Mouse (Mus musculus) embryonic facial prominence, embryonic 10.5 days (tissue): ENCODE results near the gene Ms4a5. TPM values are rescaled to one million over a fixed set of nuclear protein-coding genes. Genes with fewer than 3 reads are reported as not detected.
"Not testable (repeated sequence)": the region's sequence is repeated elsewhere in the genome, so short reads cannot be mapped to it uniquely, and the experiment has no call there.

Experiments used
- DNase-seq: peaks from one replicate; pipeline ENCODE4 v3.0.0-alpha.2; 2017; ENCODE audit warnings: low spot score
- H3K27ac ChIP-seq: fragments of 300-500 bp; sonication (generic); replicated peaks from 2 replicates; pipeline ENCODE4 v1.5.1; 2016; ENCODE audit warnings: mild to moderate bottlenecking
- H3K27me3 ChIP-seq: fragments of 300-500 bp; sonication (generic); replicated peaks from 2 replicates; pipeline ENCODE4 v1.6.1; 2016; ENCODE audit warnings: low read depth, mild to moderate bottlenecking; ENCODE audit not compliant: poor library complexity, severe bottlenecking
- H3K36me3 ChIP-seq: fragments of 300-500 bp; sonication (generic); replicated peaks from 2 replicates; pipeline ENCODE4 v1.6.1; 2016; ENCODE audit warnings: mild to moderate bottlenecking, moderate library complexity
- H3K4me1 ChIP-seq: fragments of 300-500 bp; sonication (generic); 2 replicates; pipeline ENCODE4 v1.6.1; 2016
- H3K4me3 ChIP-seq: fragments of 300-500 bp; sonication (generic); 2 replicates; pipeline ENCODE4 v1.5.1; 2016; ENCODE audit warnings: mild to moderate bottlenecking, moderate library complexity
- H3K9me3 ChIP-seq: fragments of 300-500 bp; sonication (generic); 2 replicates; pipeline ENCODE4 v1.6.1; 2016; ENCODE audit warnings: mild to moderate bottlenecking
- WGBS: fragments of 180-500 bp; shearing (Covaris S2); methylation state at CpG from one replicate; pipeline ENCODE4 v1.1.7; 2016; 5-methylcytosine and 5-hydroxymethylcytosine counted together
- polyA plus RNA-seq: library from polyadenylated mRNA; unstranded; fragments of >200 nt; fragmentation: Nextera tagmentation; extraction: Ambion mirVana; gene quantifications from 2 replicates; pipeline ENCODE4 v1.2.1, GENCODE M21; 2016

Ms4a5 gene
- not detected in 2 replicates for polyA plus RNA-seq

DNA sequence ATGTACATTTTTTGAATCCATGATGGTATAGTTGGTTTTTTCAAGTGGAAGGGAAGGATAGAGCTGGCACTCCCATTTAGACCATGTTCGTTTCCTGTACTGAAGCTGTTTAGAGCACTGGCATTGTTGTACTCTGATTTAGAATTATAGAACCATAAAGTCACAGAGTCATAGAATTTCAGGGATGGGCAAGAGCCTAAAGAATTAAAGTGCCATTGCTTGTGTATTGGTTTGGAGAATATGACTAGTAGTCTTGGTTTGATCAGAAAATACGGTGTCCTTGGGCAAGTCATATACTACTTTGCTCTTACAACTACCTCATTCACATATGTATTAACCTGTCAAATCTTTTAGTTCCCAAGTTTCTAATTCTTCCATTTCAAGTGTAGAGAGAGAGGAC, at the start of gene Ms4a5:
Gene Ms4a5 (minus strand): TSS at position 101 of the 400 bp plus-strand sequence.
- no peak within 1 kb of the TSS for H3K27ac ChIP-seq
- H3K9me3 ChIP-seq = no peaks in the 10 kb centered on the region
- DNase-seq = no peak
- no peak within 1 kb of the TSS for H3K4me3 ChIP-seq
- H3K36me3 ChIP-seq = no peaks in the 10 kb centered on the region
- no peaks in the 10 kb centered on the region for H3K27me3 ChIP-seq
- WGBS = 93% methylated on average over 2 of the region's 2 CpGs
- H3K4me1 ChIP-seq = no peaks in the 10 kb centered on the region

DNA sequence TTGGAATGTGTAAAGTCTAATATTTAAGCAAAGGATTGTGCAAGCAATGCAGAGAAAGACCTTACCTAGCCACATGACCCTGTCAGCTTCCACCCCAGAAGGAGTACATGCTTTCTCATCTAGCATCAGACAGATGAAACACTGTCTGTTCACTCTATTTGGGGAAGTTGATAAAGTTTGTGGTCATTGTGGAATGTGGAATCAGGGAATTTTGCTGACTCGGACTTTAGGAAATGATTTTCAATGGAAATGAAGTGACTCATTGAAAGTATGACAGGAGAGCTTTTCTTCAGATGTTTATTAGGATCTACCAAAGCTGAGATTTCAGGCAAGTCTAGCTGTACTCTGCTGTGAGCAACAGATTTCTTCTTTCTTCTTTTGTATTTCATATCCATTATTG, 37.5 kb upstream of the Ms4a5 start:
- no peaks in the 10 kb centered on the region for H3K36me3 ChIP-seq
- no peaks in the 10 kb centered on the region for H3K9me3 ChIP-seq
- H3K27ac ChIP-seq = no peak overlapping the region
- no peaks in the 10 kb centered on the region for H3K4me1 ChIP-seq
- H3K27me3 ChIP-seq = no peaks in the 10 kb centered on the region
- 86% methylated on average over 1 of the region's 1 CpGs for WGBS
- DNase-seq = no peak
- no peak overlapping the region for H3K4me3 ChIP-seq

DNA sequence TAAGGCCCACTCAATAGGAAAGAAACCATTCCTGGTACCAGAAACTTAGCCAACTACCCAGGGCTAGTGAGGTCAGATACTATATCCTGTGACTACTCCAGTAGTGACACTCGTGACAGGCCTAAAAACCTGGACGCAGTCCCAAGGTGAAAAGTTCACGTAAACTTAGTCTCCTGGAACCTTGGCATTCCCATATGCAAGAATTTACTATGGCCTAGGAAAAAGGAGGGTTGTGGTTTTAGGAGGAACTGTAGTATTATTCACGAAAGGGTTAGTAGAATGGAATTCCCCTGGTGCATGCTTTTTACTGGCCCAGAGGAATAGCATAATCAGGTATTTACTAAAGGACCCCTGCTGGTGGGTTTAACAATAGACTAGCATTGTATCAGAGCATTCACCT, 33.1 kb upstream of the Ms4a5 start:
- WGBS = 86% methylated on average over 4 of the region's 4 CpGs
- H3K4me3 ChIP-seq = no peak overlapping the region
- H3K27ac ChIP-seq = no peak overlapping the region
- H3K36me3 ChIP-seq = no peaks in the 10 kb centered on the region
- no peaks in the 10 kb centered on the region for H3K9me3 ChIP-seq
- DNase-seq = no peak
- H3K27me3 ChIP-seq = no peaks in the 10 kb centered on the region
- no peaks in the 10 kb centered on the region for H3K4me1 ChIP-seq

DNA sequence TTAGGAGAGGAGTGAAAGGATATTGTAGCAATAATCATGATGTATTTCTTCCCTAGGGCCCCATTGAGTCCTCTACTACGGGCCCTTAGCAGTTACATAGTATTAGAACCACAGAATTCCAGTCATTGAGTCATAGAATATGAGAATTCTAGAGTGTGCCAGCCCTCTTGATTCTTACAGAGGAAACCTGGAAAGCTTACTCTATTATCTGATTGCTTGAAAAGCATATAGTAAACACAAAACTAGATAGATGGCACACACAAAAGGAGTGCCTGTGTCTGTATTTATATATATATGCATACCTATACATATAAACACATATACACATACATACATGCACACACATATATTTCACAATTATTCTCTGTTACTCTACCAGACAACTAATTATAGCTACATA, 30.7 kb upstream of the Ms4a5 start, which contains the start of gene Ms4a14:
Gene Ms4a14 (minus strand): TSS at position 101 of the 400 bp plus-strand sequence.
- 78% methylated on average over 1 of the region's 1 CpGs for WGBS

DNA sequence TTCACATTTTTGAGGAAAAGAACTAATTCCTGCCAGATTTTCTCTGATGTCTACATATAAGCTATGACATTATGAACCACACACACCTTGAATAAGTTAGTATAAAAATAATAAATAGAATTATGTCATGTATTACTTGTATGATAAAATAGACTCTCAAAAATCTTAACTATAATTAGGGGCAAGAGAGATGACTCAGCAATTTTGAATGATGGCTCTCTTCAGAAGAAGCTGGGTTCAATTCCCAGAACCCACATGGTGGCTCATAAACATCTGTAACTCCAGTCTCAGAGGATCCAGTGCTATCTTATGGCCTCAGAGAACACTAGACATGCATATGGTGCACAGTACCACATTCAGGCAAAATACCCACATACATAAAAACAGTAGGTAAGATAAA, 25.2 kb upstream of the Ms4a5 start:
- Histone ChIP-seq H3K36me3 (no peaks in the 10 kb centered on the region), H3K4me1 (no peaks in the 10 kb centered on the region), H3K4me3 (no peak overlapping the region), H3K27me3 (no peaks in the 10 kb centered on the region), H3K27ac (no peak overlapping the region), H3K9me3 (no peaks in the 10 kb centered on the region)
- no peak for DNase-seq

More for the DNA sequence above, 30.7 kb upstream of the Ms4a5 start, which contains the start of gene Ms4a14:
- Histone ChIP-seq H3K27ac (no peak within 1 kb of the TSS), H3K4me1 (no peaks in the 10 kb centered on the region), H3K9me3 (no peaks in the 10 kb centered on the region), H3K36me3 (no peaks in the 10 kb centered on the region), H3K27me3 (no peaks in the 10 kb centered on the region), H3K4me3 (no peak within 1 kb of the TSS)
- no peak for DNase-seq

DNA sequence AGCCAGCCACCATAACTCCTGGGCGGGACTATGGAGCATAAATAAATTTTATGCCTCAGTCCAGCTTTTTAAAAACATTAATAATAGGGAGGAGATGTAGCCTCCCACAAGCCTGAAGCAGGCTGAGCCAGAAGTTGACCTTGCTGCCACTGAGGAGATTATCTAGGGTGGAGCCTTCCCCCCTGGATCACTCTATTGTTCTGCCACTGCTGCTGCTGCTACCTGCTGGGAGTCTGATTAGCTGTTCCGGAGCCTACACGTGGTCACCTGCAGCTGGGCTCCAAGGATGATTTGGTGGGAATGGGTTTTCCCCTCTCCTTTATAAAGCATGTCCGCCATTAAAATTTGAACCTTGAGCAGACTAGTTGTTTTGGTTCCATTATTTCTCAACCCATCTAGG, 15.9 kb upstream of the Ms4a5 start:
- H3K4me3 ChIP-seq = not testable (repeated sequence)

DNA sequence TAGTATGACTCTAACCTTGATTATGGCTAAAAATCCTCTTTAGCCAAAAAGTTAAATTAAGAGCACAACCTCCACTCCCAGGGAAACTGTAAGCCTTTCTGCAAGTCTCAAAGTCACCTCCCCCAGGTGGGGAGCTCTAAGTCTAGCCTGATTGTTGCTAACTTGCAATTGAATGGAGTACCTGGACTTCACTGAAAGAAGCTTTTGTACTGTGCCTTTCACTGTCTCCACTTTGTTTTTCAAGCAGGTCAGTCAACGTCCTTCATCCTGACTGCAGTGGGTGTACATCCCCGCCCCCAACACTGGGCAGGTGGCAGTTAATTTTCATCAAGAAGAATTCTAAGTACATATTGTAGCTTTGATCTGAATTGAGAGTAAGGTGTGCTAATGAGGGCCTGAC, 15.3 kb upstream of the Ms4a5 start:
- no peak overlapping the region for H3K4me3 ChIP-seq
- H3K27ac ChIP-seq = no peak overlapping the region
- no peaks in the 10 kb centered on the region for H3K36me3 ChIP-seq
- H3K9me3 ChIP-seq = no peaks in the 10 kb centered on the region
- no peaks in the 10 kb centered on the region for H3K27me3 ChIP-seq
- WGBS = 38% methylated on average over 2 of the region's 2 CpGs
- no peak for DNase-seq
- H3K4me1 ChIP-seq = no peaks in the 10 kb centered on the region

More for the DNA sequence above, 15.9 kb upstream of the Ms4a5 start:
- H3K27me3 ChIP-seq, DNase-seq, H3K4me1 ChIP-seq, H3K27ac ChIP-seq, H3K36me3 ChIP-seq, H3K9me3 ChIP-seq: not testable (repeated sequence)
- whole genome bisulfite sequencing = 37% methylated on average over 4 of the region's 4 CpGs

DNA sequence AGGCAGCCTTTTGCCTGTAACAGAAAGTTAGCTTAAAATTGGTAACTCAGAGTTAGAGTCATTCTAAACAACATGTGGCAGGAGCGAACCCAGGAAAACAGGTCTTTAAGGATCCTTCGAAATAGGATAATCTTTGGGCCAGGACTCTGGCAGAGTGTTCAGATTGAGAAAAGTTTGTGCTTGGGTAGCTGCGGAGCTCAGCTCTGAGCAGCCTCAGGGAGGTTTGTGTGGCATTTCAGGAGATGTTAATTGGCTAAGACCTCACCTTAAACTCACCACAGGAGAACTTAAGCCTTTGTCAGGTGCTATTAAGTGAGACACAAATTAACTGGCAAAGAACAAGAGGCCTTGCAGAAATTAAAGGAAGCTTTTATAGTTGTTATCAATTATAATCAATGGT, 9.9 kb upstream of the Ms4a5 start:
- not testable (repeated sequence) for H3K9me3 ChIP-seq, H3K4me1 ChIP-seq, H3K36me3 ChIP-seq, H3K27ac ChIP-seq, H3K27me3 ChIP-seq
- H3K4me3 ChIP-seq = peak overlapping the region; percentile 53
- DNase-seq = peak; percentile 13
- WGBS = 7% methylated on average over 3 of the region's 3 CpGs

DNA sequence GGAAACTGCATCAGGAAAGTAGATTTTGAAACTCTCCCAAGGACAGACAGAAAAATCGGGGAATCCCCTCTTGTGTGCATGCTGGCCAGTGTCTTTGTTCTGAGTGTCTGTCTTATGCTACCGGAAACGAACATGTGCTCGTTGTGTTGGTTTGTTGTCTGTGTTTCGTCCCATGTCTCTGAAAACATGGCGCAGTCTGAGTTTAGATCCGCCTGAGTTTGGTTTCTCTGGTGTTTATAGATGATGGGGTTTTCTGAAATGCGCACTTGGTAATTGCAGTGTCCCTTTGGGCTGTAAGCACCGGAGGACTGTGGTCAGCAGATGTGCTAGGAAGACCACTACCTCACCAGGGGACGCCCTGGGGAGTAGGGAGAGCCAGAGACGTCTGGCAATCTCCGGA, 9.3 kb upstream of the Ms4a5 start:
- peak overlapping the region; percentile 53 for H3K4me3 ChIP-seq
- no peaks in the 10 kb centered on the region for H3K4me1 ChIP-seq
- no peaks in the 10 kb centered on the region for H3K36me3 ChIP-seq
- peak overlapping the region; percentile 79 for H3K27ac ChIP-seq
- peak; percentile 44 for DNase-seq
- H3K9me3 ChIP-seq = no peaks in the 10 kb centered on the region
- no peaks in the 10 kb centered on the region for H3K27me3 ChIP-seq
- WGBS = 10% methylated on average over 12 of the region's 12 CpGs

DNA sequence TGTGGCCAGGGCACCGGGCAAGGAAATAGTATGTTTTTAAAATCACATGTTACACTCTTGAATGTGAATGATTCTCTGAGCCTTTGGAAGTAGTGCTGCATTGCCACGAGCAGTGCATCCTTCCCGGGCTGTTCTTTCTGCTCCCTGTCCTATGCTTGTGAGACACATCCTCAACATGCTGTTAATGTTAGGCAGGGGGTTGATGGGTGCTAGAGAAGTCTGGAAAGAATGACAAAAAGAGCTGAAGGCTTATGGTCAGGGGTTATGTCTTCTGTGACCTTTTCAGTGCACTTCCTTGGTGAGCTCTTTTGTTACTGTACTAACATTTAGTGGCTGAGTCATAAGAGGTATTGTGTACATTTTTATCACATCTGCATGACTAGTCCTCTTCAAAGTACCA, 3.5 kb downstream of the Ms4a5 start:
- DNase-seq = no peak
- no peaks in the 10 kb centered on the region for H3K9me3 ChIP-seq
- no peaks in the 10 kb centered on the region for H3K4me1 ChIP-seq
- 83% methylated on average over 3 of the region's 3 CpGs for WGBS
- H3K36me3 ChIP-seq = no peaks in the 10 kb centered on the region
- no peaks in the 10 kb centered on the region for H3K27me3 ChIP-seq
- no peak overlapping the region for H3K27ac ChIP-seq
- no peak overlapping the region for H3K4me3 ChIP-seq

DNA sequence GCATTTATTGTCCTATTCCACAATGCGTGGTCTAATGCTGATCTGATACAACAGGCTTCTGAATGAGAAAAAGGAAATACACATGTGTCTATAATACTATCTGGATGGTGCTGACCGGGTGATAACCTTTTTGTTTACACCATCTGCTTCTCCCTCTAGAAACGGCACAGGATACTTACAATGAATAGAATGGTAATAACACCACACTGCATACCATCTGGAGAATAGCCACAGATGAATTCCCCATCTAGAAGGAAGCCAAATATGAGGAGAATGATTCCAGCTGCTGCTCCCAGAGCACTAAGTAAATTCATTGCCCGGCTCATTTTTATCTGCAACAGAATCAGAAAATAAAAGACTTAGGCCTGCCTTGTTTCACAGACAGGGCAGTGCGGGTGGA, 7.2 kb downstream of the Ms4a5 start:
- DNase-seq = no peak
- Histone ChIP-seq H3K4me3 (no peak overlapping the region), H3K27me3 (no peaks in the 10 kb centered on the region), H3K27ac (no peak overlapping the region), H3K9me3 (no peaks in the 10 kb centered on the region), H3K4me1 (no peaks in the 10 kb centered on the region), H3K36me3 (no peaks in the 10 kb centered on the region)
- 75% methylated on average over 5 of the region's 5 CpGs for whole genome bisulfite sequencing

DNA sequence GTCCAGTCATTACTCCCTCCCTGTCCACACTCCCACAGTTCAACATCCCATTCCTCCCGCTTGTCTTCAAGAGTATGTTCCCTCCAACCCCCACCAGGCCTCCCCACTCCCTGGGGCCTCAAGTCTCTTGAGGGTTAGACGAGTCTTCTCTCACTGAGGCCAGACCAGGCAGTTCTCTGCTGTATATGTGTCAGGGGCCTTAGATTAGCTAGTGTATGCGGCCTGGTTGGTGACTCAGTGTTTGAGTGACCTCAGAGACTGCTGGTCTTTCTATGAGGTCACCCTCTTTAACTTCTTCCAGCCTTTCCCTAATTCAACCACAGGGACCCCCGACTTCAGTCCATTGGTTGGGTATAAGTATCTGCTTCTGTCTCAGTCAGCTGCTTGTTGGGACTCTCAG, 16.7 kb downstream of the Ms4a5 start:
- Histone ChIP-seq H3K36me3 (no peaks in the 10 kb centered on the region), H3K27me3 (no peaks in the 10 kb centered on the region), H3K9me3 (no peaks in the 10 kb centered on the region), H3K27ac (no peak overlapping the region), H3K4me1 (no peaks in the 10 kb centered on the region), H3K4me3 (no peak overlapping the region)
- no peak for DNase-seq
- 87% methylated on average over 4 of the region's 4 CpGs for WGBS

DNA sequence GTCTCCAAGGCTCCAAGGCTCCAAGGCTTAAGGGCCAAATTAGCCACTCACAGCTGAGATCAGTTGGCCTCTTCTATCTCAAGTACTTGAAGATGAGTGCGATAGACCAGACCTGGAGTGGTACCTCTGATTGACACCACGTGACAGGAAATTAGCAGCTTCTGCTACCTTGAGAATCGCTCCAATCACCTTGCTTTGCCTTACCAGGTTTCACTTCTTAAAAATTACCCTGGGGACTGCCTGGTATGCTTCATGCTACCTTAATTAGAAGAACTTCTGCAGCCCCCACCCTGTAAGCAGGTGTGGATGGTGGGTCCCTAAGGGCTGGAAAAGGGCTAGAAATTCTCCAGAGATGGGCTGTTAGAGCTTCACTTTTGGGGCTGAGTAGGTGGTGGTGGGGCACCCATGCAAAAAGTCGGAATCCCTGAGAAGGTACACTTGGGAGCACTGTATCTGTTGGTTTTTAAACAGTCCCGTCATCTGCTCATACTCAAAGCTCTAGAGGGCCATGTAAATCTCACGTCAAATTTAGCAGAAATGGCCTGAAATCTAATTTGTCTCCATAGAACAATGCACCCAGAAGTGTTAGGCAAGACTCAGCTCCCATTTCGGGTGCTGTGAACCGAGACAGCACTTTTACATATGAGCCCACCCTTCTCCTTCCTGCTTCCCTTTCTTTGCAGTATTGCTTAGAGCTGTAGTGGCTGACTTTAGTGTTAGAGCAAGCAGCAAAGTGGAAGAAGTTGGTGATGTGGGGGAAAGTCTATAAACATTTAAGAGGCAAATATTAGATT, 17.4 kb downstream of the Ms4a5 start, which contains the start of gene Ms4a1:
Gene Ms4a1 (minus strand): TSS at position 190 of the 794 bp plus-strand sequence.
- Histone ChIP-seq H3K36me3 (no peaks in the 10 kb centered on the region), H3K27ac (no peak within 1 kb of the TSS), H3K9me3 (no peaks in the 10 kb centered on the region), H3K4me1 (no peaks in the 10 kb centered on the region), H3K4me3 (no peak within 1 kb of the TSS), H3K27me3 (no peaks in the 10 kb centered on the region)
- 87% methylated on average over 8 of the region's 8 CpGs for WGBS
- no peak for DNase-seq
